19 mouse cellular contexts compared by ENCODE assay signal in the genomic region with DNA sequence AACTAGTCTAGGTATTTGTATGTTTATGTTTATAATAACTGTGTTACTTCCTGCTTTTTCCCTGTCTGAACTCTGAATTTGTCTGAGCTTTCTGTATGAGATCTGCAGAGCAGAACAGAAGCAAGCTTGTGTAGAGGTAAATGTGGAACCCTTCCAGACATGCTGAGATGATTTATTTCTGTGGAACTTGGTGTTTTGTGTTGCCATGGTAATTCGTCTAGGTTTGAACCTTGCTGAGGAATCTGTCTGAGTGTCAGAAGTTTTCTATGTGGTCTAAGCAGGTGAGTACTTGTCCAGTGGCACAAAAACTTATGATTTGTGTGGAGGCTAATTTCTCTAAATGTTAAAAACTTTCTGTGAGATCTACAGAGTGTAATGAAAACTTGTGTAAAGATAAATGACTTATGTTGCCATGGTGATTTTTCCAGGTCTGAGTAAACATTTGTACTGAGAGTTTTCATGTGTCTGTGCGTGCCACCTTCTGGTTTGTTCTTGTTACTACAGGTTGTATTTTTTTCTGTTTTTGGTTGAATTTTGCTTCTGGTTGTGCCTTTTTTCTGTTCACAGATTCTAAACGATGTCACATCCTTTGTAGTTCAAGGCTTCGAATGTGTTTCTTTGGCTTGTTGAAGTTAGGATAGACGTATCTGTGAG. TPM values are rescaled to one million over a fixed set of nuclear protein-coding genes. Genes with fewer than 3 reads are reported as not detected.
A peak's percentile ranks its signal among the peaks of the same experiment; 100 is the strongest.
DNase-seq lines count a peak whose midpoint lies in the region; ATAC-seq and TF ChIP-seq lines count a peak whose summit lies in the region.
"Had no signal": no experiment of that assay in that cellular context is flagged by ENCODE, and none has a peak within 500 bp of the region (broad histone marks: within the 10 kb centered on the region; RNA-seq: fewer than 3 reads in every experiment).

No protein-coding gene starts in this region.

- no peak for TF ChIP-seq POLR2A in limb, embryonic 14.5 days (IDR thresholded peaks at IDR 0.05; ENCODE audit: borderline replicate concordance, extremely low read depth, insufficient read depth, insufficient read length)

- no peak overlapping the region for H3K27ac ChIP-seq in intestine, postnatal 0 days (ENCODE audit: low read depth, low read length)
- H3K27ac ChIP-seq in intestine, embryonic 15.5 days, result no peak overlapping the region
- no peak overlapping the region for H3K27ac ChIP-seq in midbrain, postnatal 0 days (ENCODE audit: low read depth, low read length)
- H3K27ac ChIP-seq in midbrain, embryonic 13.5 days, result no peak overlapping the region
- H3K27ac ChIP-seq in limb, embryonic 14.5 days (replicated peaks; ENCODE audit: low read depth, low read length), result no peak overlapping the region
- no peak overlapping the region for H3K27ac ChIP-seq in forebrain, embryonic 15.5 days (replicated peaks)
- H3K27ac ChIP-seq: embryonic facial prominence, embryonic 15.5 days; hindbrain, embryonic 15.5 days; kidney, embryonic 15.5 days; liver, embryonic 15.5 days; stomach, embryonic 15.5 days had no signal

- no peaks in the 10 kb centered on the region for H3K9me3 ChIP-seq in intestine, postnatal 0 days (ENCODE audit: control insufficient read depth)
- no peaks in the 10 kb centered on the region for H3K9me3 ChIP-seq in intestine, embryonic 15.5 days
- H3K9me3 ChIP-seq in midbrain, postnatal 0 days (ENCODE audit: low read length), result no peaks in the 10 kb centered on the region
- no peaks in the 10 kb centered on the region; the same call in 1 of the 2 replicates for H3K9me3 ChIP-seq in midbrain, embryonic 13.5 days
- H3K9me3 ChIP-seq in limb, embryonic 14.5 days (ENCODE audit: control insufficient read depth, low read length), result no peaks in the 10 kb centered on the region
- H3K9me3 ChIP-seq in forebrain, embryonic 15.5 days, result no peaks in the 10 kb centered on the region; the same call in 1 of the 2 replicates
- H3K9me3 ChIP-seq: embryonic facial prominence, embryonic 15.5 days; hindbrain, embryonic 15.5 days; kidney, embryonic 15.5 days; liver, embryonic 15.5 days; stomach, embryonic 15.5 days had no signal

- no peaks in the 10 kb centered on the region for H3K27me3 ChIP-seq in intestine, postnatal 0 days (replicated peaks; ENCODE audit: control insufficient read depth, insufficient read depth, low read length)
- H3K27me3 ChIP-seq in intestine, embryonic 15.5 days (replicated peaks), result no peaks in the 10 kb centered on the region
- H3K27me3 ChIP-seq in midbrain, postnatal 0 days (ENCODE audit: insufficient read depth, low read length), result no peaks in the 10 kb centered on the region
- H3K27me3 ChIP-seq in midbrain, embryonic 13.5 days, result no peaks in the 10 kb centered on the region
- H3K27me3 ChIP-seq in limb, embryonic 14.5 days (ENCODE audit: control insufficient read depth, insufficient read depth, low read length), result no peaks in the 10 kb centered on the region
- no peaks in the 10 kb centered on the region for H3K27me3 ChIP-seq in forebrain, embryonic 15.5 days
- H3K27me3 ChIP-seq: embryonic facial prominence, embryonic 15.5 days; hindbrain, embryonic 15.5 days; kidney, embryonic 15.5 days; liver, embryonic 15.5 days; stomach, embryonic 15.5 days had no signal

- DNase-seq in midbrain, postnatal 0 days (ENCODE audit: low spot score), result peak; percentile 50
- peak; percentile 3 for DNase-seq in NIH3T3 (ENCODE audit: low read depth)
- peak; percentile 36 for DNase-seq in limb, embryonic 14.5 days (ENCODE audit: low spot score)
- DNase-seq in heart, adult 18-20 months, result no peak
- DNase-seq: cerebellum, adult 9-11 months; gastrocnemius, postnatal 36 days; lung, postnatal 4 days had no signal

- no peak overlapping the region for H3K4me2 ChIP-seq in intestine, postnatal 0 days (replicated peaks; ENCODE audit: low read depth)
- H3K4me2 ChIP-seq in intestine, embryonic 15.5 days (replicated peaks), result no peak overlapping the region
- no peak overlapping the region for H3K4me2 ChIP-seq in midbrain, postnatal 0 days (ENCODE audit: low read depth, low read length, poor library complexity, severe bottlenecking)
- no peak overlapping the region for H3K4me2 ChIP-seq in midbrain, embryonic 13.5 days (replicated peaks)
- no peak overlapping the region for H3K4me2 ChIP-seq in limb, embryonic 14.5 days (replicated peaks; ENCODE audit: low read depth, low read length, severe bottlenecking)
- no peak overlapping the region for H3K4me2 ChIP-seq in forebrain, embryonic 15.5 days (replicated peaks)
- H3K4me2 ChIP-seq: embryonic facial prominence, embryonic 15.5 days; hindbrain, embryonic 15.5 days; kidney, embryonic 15.5 days; liver, embryonic 15.5 days; stomach, embryonic 15.5 days had no signal

- 79% methylated on average over 5 of the region's 5 CpGs for WGBS in intestine, postnatal 0 days
- WGBS in intestine, embryonic 15.5 days, result 78% methylated on average over 5 of the region's 5 CpGs
- 82% methylated on average over 5 of the region's 5 CpGs for WGBS in midbrain, postnatal 0 days
- WGBS in midbrain, embryonic 13.5 days, result 80% methylated on average over 5 of the region's 5 CpGs
- 75% methylated on average over 5 of the region's 5 CpGs for WGBS in limb, embryonic 14.5 days
- 81% methylated on average over 5 of the region's 5 CpGs for WGBS in forebrain, embryonic 15.5 days

- H3K4me1 ChIP-seq in intestine, postnatal 0 days (replicated peaks; ENCODE audit: control insufficient read depth, insufficient read depth, low read length), result no peaks in the 10 kb centered on the region
- H3K4me1 ChIP-seq in intestine, embryonic 15.5 days (replicated peaks), result no peaks in the 10 kb centered on the region
- H3K4me1 ChIP-seq in midbrain, postnatal 0 days (ENCODE audit: insufficient read depth, low read length), result no peaks in the 10 kb centered on the region
- H3K4me1 ChIP-seq in midbrain, embryonic 13.5 days (replicated peaks), result no peaks in the 10 kb centered on the region
- no peaks in the 10 kb centered on the region for H3K4me1 ChIP-seq in limb, embryonic 14.5 days (ENCODE audit: control insufficient read depth, insufficient read depth, low read length)
- no peaks in the 10 kb centered on the region for H3K4me1 ChIP-seq in forebrain, embryonic 15.5 days
- H3K4me1 ChIP-seq: embryonic facial prominence, embryonic 15.5 days; hindbrain, embryonic 15.5 days; kidney, embryonic 15.5 days; liver, embryonic 15.5 days; stomach, embryonic 15.5 days had no signal

- H3K4me3 ChIP-seq in intestine, postnatal 0 days (ENCODE audit: low read depth, low read length), result no peak overlapping the region
- H3K4me3 ChIP-seq in intestine, embryonic 15.5 days (replicated peaks), result no peak overlapping the region
- no peak overlapping the region for H3K4me3 ChIP-seq in midbrain, postnatal 0 days (ENCODE audit: low read depth, low read length)
- no peak overlapping the region for H3K4me3 ChIP-seq in midbrain, embryonic 13.5 days (replicated peaks)
- no peak overlapping the region for H3K4me3 ChIP-seq in limb, embryonic 14.5 days (replicated peaks; ENCODE audit: low read length)
- no peak overlapping the region for H3K4me3 ChIP-seq in forebrain, embryonic 15.5 days
- H3K4me3 ChIP-seq: embryonic facial prominence, embryonic 15.5 days; hindbrain, embryonic 15.5 days; kidney, embryonic 15.5 days; liver, embryonic 15.5 days; stomach, embryonic 15.5 days had no signal

- H3K9ac ChIP-seq in intestine, postnatal 0 days (ENCODE audit: low read depth, low read length), result no peak overlapping the region
- H3K9ac ChIP-seq in intestine, embryonic 15.5 days, result no peak overlapping the region
- no peak overlapping the region for H3K9ac ChIP-seq in midbrain, postnatal 0 days (replicated peaks; ENCODE audit: low read length, poor library complexity, severe bottlenecking)
- H3K9ac ChIP-seq in midbrain, embryonic 13.5 days (replicated peaks), result no peak overlapping the region
- H3K9ac ChIP-seq in limb, embryonic 14.5 days (ENCODE audit: low read depth, low read length, severe bottlenecking), result no peak overlapping the region
- H3K9ac ChIP-seq in forebrain, embryonic 15.5 days (replicated peaks), result no peak overlapping the region
- H3K9ac ChIP-seq: embryonic facial prominence, embryonic 15.5 days; hindbrain, embryonic 15.5 days; kidney, embryonic 15.5 days; liver, embryonic 15.5 days; stomach, embryonic 15.5 days had no signal

- ATAC-seq in intestine, postnatal 0 days, result no peak
- ATAC-seq in intestine, embryonic 15.5 days, result no peak
- 0 out of 2 replicates have a peak, but pooled peaks have one; percentile 44 for ATAC-seq in midbrain, postnatal 0 days (ENCODE audit: low FRiP score)
- ATAC-seq in midbrain, embryonic 13.5 days, result no peak
- ATAC-seq in limb, embryonic 14.5 days (ENCODE audit: low FRiP score, low read depth), result no peak
- ATAC-seq in forebrain, embryonic 15.5 days (replicated peaks), result no peak
- ATAC-seq: activated CD4-positive, CD25-positive, alpha-beta regulatory T cell, adult 4 months; CD4-positive, CD25-positive, alpha-beta regulatory T cell, adult 4 months had no signal

- no peaks in the 10 kb centered on the region for H3K36me3 ChIP-seq in intestine, postnatal 0 days (ENCODE audit: control insufficient read depth, insufficient read depth)
- no peaks in the 10 kb centered on the region for H3K36me3 ChIP-seq in intestine, embryonic 15.5 days
- H3K36me3 ChIP-seq in midbrain, postnatal 0 days (ENCODE audit: insufficient read depth, low read length), result no peaks in the 10 kb centered on the region
- H3K36me3 ChIP-seq in midbrain, embryonic 13.5 days, result no peaks in the 10 kb centered on the region
- H3K36me3 ChIP-seq in limb, embryonic 14.5 days (ENCODE audit: control insufficient read depth, insufficient read depth, low read length), result no peaks in the 10 kb centered on the region
- H3K36me3 ChIP-seq in forebrain, embryonic 15.5 days, result no peaks in the 10 kb centered on the region
- H3K36me3 ChIP-seq: embryonic facial prominence, embryonic 15.5 days; hindbrain, embryonic 15.5 days; kidney, embryonic 15.5 days; liver, embryonic 15.5 days; stomach, embryonic 15.5 days had no signal

- TF ChIP-seq CTCF in intestine, postnatal 0 days (IDR thresholded peaks at IDR 0.05; ENCODE audit: low read depth), result peak; percentile 30
- peak; percentile 62 for TF ChIP-seq CTCF in midbrain, postnatal 0 days (IDR thresholded peaks at IDR 0.05)

RNA-seq across cellular contexts. Expression of gene Serpinb6e, which starts 21.6 kb away (rescaled TPM):
- not detected in 2 replicates for polyA plus RNA-seq in intestine, postnatal 0 days (2015; fragmentation: Nextera tagmentation; extraction: Ambion mirVana)
- not detected in 2 replicates for polyA plus RNA-seq in intestine, embryonic 15.5 days (2015; fragmentation: Nextera tagmentation; extraction: Ambion mirVana)
- not detected in 2 replicates for total RNA-seq in midbrain, postnatal 0 days (2014; rRNA removed)
- polyA plus RNA-seq in midbrain, postnatal 0 days (2015; fragmentation: Nextera tagmentation; extraction: Ambion mirVana), result not detected in 2 replicates
- not detected in 2 replicates for polyA plus RNA-seq in midbrain, embryonic 13.5 days (2015; fragmentation: Nextera tagmentation; extraction: Ambion mirVana)
- 0.05 TPM in 1 of 2 replicates, not detected in the other for polyA plus RNA-seq in limb, embryonic 14.5 days (2012; rRNA removed)
- polyA plus RNA-seq in limb, embryonic 14.5 days (2014; fragmentation: Nextera tagmentation; extraction: Ambion mirVana), result not detected in 2 replicates
- not detected in 2 replicates for polyA plus RNA-seq in forebrain, embryonic 15.5 days (2015; fragmentation: Nextera tagmentation; extraction: Ambion mirVana)
- not detected for total RNA-seq in heart, adult 18-20 months (2021)
- total RNA-seq: gastrocnemius, postnatal 36 days had no signal
- polyA plus RNA-seq: activated CD4-positive, CD25-positive, alpha-beta regulatory T cell, adult 4 months; CD4-positive, CD25-positive, alpha-beta regulatory T cell, adult 4 months; embryonic facial prominence, embryonic 15.5 days; heart, embryonic 16.5 days; hindbrain, embryonic 15.5 days; kidney, embryonic 15.5 days; liver, embryonic 15.5 days; stomach, embryonic 15.5 days had no signal

Comparison
In these comparisons a context has a peak if more than half of its experiments do, and no peak if none do; other contexts are left out.
1. DNase-seq: peak in midbrain, postnatal 0 days (single experiment), NIH3T3 (single experiment) and limb, embryonic 14.5 days (single experiment); none in heart, adult 18-20 months (0 of 2).